Mouse (Mus musculus): ENCODE measurements around the gene Svs1. TPM values are rescaled to one million over a fixed set of nuclear protein-coding genes. Genes with fewer than 3 reads are reported as not detected.
"Not testable (repeated sequence)": the region's sequence is repeated elsewhere in the genome, so short reads cannot be mapped to it uniquely, and the experiment has no call there.

The Svs1 gene
- polyA plus RNA-seq, 1 experiment from 2014 or later = not detected

- TF ChIP-seq EP300 (optimal IDR thresholded peaks at IDR 0.05) (no peak), CTCF (IDR thresholded peaks at IDR 0.05; ENCODE audit: low read depth) (peak; percentile 82)
- Histone ChIP-seq H3K9ac (ENCODE audit: low read length) (no peak overlapping the region), H3K27me3 (ENCODE audit: control insufficient read depth, insufficient read depth, low read length) (no peaks in the 10 kb centered on the region), H3K27ac (replicated peaks) (no peak overlapping the region), H3K9me3 (ENCODE audit: control insufficient read depth, low read length) (no peaks in the 10 kb centered on the region), H3K4me1 (replicated peaks; ENCODE audit: control insufficient read depth, insufficient read depth) (no peaks in the 10 kb centered on the region), H3K4me3 (ENCODE audit: low read depth, low read length) (no peak overlapping the region), H3K36me3 (ENCODE audit: control insufficient read depth, insufficient read depth, low read length) (no peaks in the 10 kb centered on the region), H3K4me2 (replicated peaks; ENCODE audit: low read depth) (no peak overlapping the region)
- WGBS = 29% methylated on average over 1 of the region's 1 CpGs
- DNase-seq (ENCODE audit: low spot score) (peak; percentile 54), ATAC-seq (ENCODE audit: low FRiP score, low TSS enrichment) (no peak)
Observed at GRCm38 (mm10) chr6:48954946-48955345, 31.7 kb upstream of the Svs1 start.

GRCm38 (mm10) chr6:48956785-48957184, 29.9 kb upstream of the Svs1 start:
- Histone ChIP-seq H3K4me1 (replicated peaks; ENCODE audit: control insufficient read depth, insufficient read depth) (no peaks in the 10 kb centered on the region), H3K27me3 (ENCODE audit: control insufficient read depth, insufficient read depth, low read length) (no peaks in the 10 kb centered on the region), H3K9ac (ENCODE audit: low read length) (no peak overlapping the region), H3K9me3 (ENCODE audit: control insufficient read depth, low read length) (no peaks in the 10 kb centered on the region), H3K4me2 (replicated peaks; ENCODE audit: low read depth) (no peak overlapping the region), H3K4me3 (ENCODE audit: low read depth, low read length) (no peak overlapping the region), H3K27ac (replicated peaks) (no peak overlapping the region), H3K36me3 (ENCODE audit: control insufficient read depth, insufficient read depth, low read length) (no peaks in the 10 kb centered on the region)
- WGBS = 83% methylated on average over 4 of the region's 4 CpGs
- ATAC-seq (ENCODE audit: low FRiP score, low TSS enrichment) (no peak), DNase-seq (ENCODE audit: low spot score) (no peak)
- no peak for TF ChIP-seq CTCF (IDR thresholded peaks at IDR 0.05; ENCODE audit: low read depth)
- no peak for TF ChIP-seq EP300 (optimal IDR thresholded peaks at IDR 0.05)

- Histone ChIP-seq H3K9me3 (ENCODE audit: control insufficient read depth, low read length) (no peaks in the 10 kb centered on the region), H3K9ac (ENCODE audit: low read length) (no peak overlapping the region), H3K4me1 (replicated peaks; ENCODE audit: control insufficient read depth, insufficient read depth) (no peaks in the 10 kb centered on the region), H3K36me3 (ENCODE audit: control insufficient read depth, insufficient read depth, low read length) (no peaks in the 10 kb centered on the region), H3K4me2 (replicated peaks; ENCODE audit: low read depth) (no peak overlapping the region), H3K4me3 (ENCODE audit: low read depth, low read length) (no peak overlapping the region), H3K27ac (replicated peaks) (no peak overlapping the region), H3K27me3 (ENCODE audit: control insufficient read depth, insufficient read depth, low read length) (no peaks in the 10 kb centered on the region)
- WGBS = 34% methylated on average over 1 of the region's 1 CpGs
- ATAC-seq (ENCODE audit: low FRiP score, low TSS enrichment) = peak; percentile 35; the same call in 1 of the 2 replicates
- DNase-seq (ENCODE audit: low spot score) = peak; percentile 20
- TF ChIP-seq CTCF (IDR thresholded peaks at IDR 0.05; ENCODE audit: low read depth) (peak; percentile 78), EP300 (optimal IDR thresholded peaks at IDR 0.05) (no peak)
Observed at GRCm38 (mm10) chr6:48958053-48958452, 28.6 kb upstream of the Svs1 start.

GRCm38 (mm10) chr6:48959151-48959550, 27.5 kb upstream of the Svs1 start:
- H3K27ac ChIP-seq (replicated peaks); H3K9ac ChIP-seq (ENCODE audit: low read length); H3K4me1 ChIP-seq (replicated peaks; ENCODE audit: control insufficient read depth, insufficient read depth); H3K36me3 ChIP-seq (ENCODE audit: control insufficient read depth, insufficient read depth, low read length); H3K4me3 ChIP-seq (ENCODE audit: low read depth, low read length); H3K27me3 ChIP-seq (ENCODE audit: control insufficient read depth, insufficient read depth, low read length); H3K4me2 ChIP-seq (replicated peaks; ENCODE audit: low read depth); H3K9me3 ChIP-seq (ENCODE audit: control insufficient read depth, low read length); ATAC-seq (ENCODE audit: low FRiP score, low TSS enrichment): not testable (repeated sequence)
- peak; percentile 55 for TF ChIP-seq CTCF (IDR thresholded peaks at IDR 0.05; ENCODE audit: low read depth)
- peak; percentile 21 for DNase-seq (ENCODE audit: low spot score)
- 19% methylated on average over 7 of the region's 7 CpGs for WGBS

- H3K27ac ChIP-seq (replicated peaks); H3K4me3 ChIP-seq (ENCODE audit: low read depth, low read length); H3K4me2 ChIP-seq (replicated peaks; ENCODE audit: low read depth); H3K9me3 ChIP-seq (ENCODE audit: control insufficient read depth, low read length); H3K36me3 ChIP-seq (ENCODE audit: control insufficient read depth, insufficient read depth, low read length); H3K27me3 ChIP-seq (ENCODE audit: control insufficient read depth, insufficient read depth, low read length); H3K4me1 ChIP-seq (replicated peaks; ENCODE audit: control insufficient read depth, insufficient read depth); H3K9ac ChIP-seq (ENCODE audit: low read length); ATAC-seq (ENCODE audit: low FRiP score, low TSS enrichment); DNase-seq (ENCODE audit: low spot score): not testable (repeated sequence)
- 91% methylated on average over 5 of the region's 5 CpGs for WGBS
Observed at GRCm38 (mm10) chr6:48966696-48967095, 20.0 kb upstream of the Svs1 start.

GRCm38 (mm10) chr6:48967868-48968267, 18.8 kb upstream of the Svs1 start:
- TF ChIP-seq CTCF (IDR thresholded peaks at IDR 0.05; ENCODE audit: low read depth) = no peak
- TF ChIP-seq EP300 (optimal IDR thresholded peaks at IDR 0.05) = no peak
- H3K4me1 ChIP-seq (replicated peaks; ENCODE audit: control insufficient read depth, insufficient read depth) = no peaks in the 10 kb centered on the region
- no peaks in the 10 kb centered on the region for H3K27me3 ChIP-seq (ENCODE audit: control insufficient read depth, insufficient read depth, low read length)
- no peaks in the 10 kb centered on the region for H3K9me3 ChIP-seq (ENCODE audit: control insufficient read depth, low read length)
- DNase-seq (ENCODE audit: low spot score) (no peak), ATAC-seq (ENCODE audit: low FRiP score, low TSS enrichment) (no peak)
- no peak overlapping the region for H3K4me2 ChIP-seq (replicated peaks; ENCODE audit: low read depth)
- H3K36me3 ChIP-seq (ENCODE audit: control insufficient read depth, insufficient read depth, low read length) = no peaks in the 10 kb centered on the region
- H3K4me3 ChIP-seq (ENCODE audit: low read depth, low read length) = no peak overlapping the region
- no peak overlapping the region for H3K9ac ChIP-seq (ENCODE audit: low read length)
- no peak overlapping the region for H3K27ac ChIP-seq (replicated peaks)

All from stomach, postnatal 0 days (tissue).